Mouse (Mus musculus): ENCODE measurements at regions not wholly inside any gene's neighbourhood (a gene's known extent, or its start where the extent isn't known, plus 50 kb on each side); places are given as distances from the start of the nearest gene placed in this dataset.

DNA sequence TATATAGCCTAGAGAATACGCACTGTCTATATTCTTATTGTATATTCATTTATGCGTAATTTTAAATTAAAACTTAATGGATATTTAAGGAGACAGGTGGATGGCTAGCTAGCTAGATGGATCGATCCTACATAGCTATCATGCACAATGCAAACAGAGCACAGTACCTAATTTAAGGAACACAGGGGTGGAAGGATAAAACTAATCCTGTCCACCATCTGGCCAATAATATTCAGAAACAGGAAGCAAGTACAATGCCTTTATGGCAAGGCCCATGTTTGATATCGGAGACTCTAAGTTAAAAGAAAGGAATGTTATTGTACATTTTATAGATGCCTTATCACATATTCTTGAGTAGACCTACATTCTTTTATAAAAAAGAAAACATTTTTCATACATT lies 396.4 kb downstream of the Med10 start:
- TF ChIP-seq CTCF (IDR thresholded peaks at IDR 0.05; ENCODE audit: low read depth, low read length) (no peak), EP300 (IDR thresholded peaks at IDR 0.05; ENCODE audit: insufficient read depth, low read depth, low read length) (no peak)

Measured in ES-Bruce4 (cell line).